Mouse (Mus musculus): ENCODE measurements around the gene Sim2. TPM values are rescaled to one million over a fixed set of nuclear protein-coding genes. Genes with fewer than 3 reads are reported as not detected.

Sim2 gene
- polyA plus RNA-seq, 1 experiment from 2014 or later, result 0.22 TPM

Small RNA genes lying within 50 kb of the gene (microRNA-seq; reads per million reads assigned to microRNA genes)
- not detected for gene Gm23062

Other genes starting within 250 kb of the Sim2 start
- gene Chaf1b, start 201.0 kb upstream of the Sim2 start, polyA plus RNA-seq (2014; fragmentation: Nextera tagmentation; extraction: Ambion mirVana), result 73.5 and 80.0 TPM in 2 replicates
- gene Cldn14, start 76.1 kb upstream of the Sim2 start, polyA plus RNA-seq (2014; fragmentation: Nextera tagmentation; extraction: Ambion mirVana), result not detected in 2 replicates
- gene Hlcs, start 228.6 kb downstream of the Sim2 start, polyA plus RNA-seq (2014; fragmentation: Nextera tagmentation; extraction: Ambion mirVana), result 10.7 and 10.8 TPM in 2 replicates
- gene Ripply3, start 243.5 kb downstream of the Sim2 start, polyA plus RNA-seq (2014; fragmentation: Nextera tagmentation; extraction: Ambion mirVana), result 5.9 and 7.3 TPM in 2 replicates

Measured in stomach, embryonic 14.5 days (tissue).